Mouse (Mus musculus) embryo, embryonic 10 days (tissue): ENCODE measurements at regions not wholly inside any gene's neighbourhood (a gene's known extent, or its start where the extent isn't known, plus 50 kb on each side); places are given as distances from the start of the nearest gene placed in this dataset.

Experiments
- DNase-seq: peaks from one replicate; pipeline ENCODE4 v3.0.0-alpha.2; 2015; ENCODE audit warnings: low spot score

DNA sequence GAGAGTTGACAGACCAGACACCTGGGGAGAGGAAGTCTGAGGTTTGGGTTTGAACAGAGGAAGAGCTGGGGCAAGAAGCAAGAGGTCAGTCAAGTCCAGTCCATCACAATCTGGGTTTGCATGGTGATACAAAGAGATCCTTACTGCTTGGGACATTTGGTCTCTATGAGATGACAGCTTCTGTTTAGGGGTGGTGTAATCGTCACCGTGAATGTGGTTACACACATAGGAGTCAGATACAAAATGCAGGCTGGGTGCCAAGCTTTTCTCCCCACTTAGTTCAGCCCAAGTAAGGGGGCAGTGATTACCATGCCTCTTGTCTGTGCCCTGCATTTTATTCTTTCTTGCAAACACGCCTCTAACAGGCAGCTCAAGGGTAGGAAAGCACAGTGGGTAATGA is 108.9 kb downstream of the Qrsl1 start:
- no peak for DNase-seq

GRCm38 (mm10) chr10:43794587-43794986 is 107.0 kb downstream of the Qrsl1 start:
- no peak for DNase-seq

GRCm38 (mm10) chr10:43800077-43800476 is 101.5 kb downstream of the Qrsl1 start:
- DNase-seq = no peak

- DNase-seq = no peak
Observed at GRCm38 (mm10) chr10:43815291-43815690, 86.3 kb downstream of the Qrsl1 start.

DNA sequence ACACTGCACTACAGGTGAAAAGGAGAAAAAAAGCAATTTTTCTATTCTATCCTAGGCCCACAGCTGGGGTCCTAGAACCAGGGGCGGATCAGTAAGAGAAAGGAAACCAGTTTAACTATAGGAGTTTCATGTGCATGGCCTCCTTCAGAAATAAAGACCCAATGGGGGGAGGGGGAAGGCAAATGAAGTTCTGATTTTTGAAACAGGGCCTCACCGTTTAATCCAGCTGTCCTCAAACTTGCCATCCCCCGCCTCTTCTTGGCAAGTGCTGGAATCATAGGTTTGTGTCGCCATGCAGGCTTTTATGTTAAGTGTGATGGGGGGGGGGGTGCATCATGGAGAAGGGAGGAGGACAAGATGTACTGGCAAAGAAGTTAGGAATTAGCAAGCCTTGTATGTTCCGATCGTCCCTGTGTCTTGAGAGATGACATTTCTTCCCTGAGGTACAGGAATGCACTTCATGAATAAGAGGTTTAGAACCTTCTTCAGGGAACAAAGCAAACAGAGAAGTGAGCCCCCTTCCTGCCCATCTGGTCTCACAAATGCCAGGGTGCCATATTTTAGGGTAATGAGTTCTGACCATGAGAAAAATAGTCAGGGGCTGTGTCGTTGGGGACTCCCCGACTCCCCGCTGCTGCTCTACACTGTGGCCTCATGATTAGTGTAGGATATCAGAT is 83.9 kb downstream of the Qrsl1 start:
- DNase-seq = no peak

DNA sequence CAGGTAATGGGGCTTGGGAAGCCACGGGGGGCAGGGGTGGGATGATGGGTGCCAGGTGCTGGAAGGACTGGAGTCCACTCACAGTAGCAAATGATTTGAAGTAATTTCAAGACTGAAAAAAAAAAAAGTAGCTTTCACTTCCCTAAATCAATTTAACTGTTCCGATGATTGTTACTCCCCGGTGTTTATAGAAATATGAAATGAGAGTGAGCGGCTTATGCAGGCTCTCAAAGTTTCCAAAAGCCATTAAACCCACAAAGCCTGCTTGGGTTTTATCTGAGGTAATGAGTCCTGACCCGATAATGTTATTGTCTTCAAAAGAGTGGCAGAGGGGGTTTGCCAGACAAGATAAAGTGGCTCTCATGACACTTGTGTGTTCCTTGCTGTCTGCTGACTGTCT is 82.9 kb downstream of the Qrsl1 start:
- DNase-seq = no peak

DNA sequence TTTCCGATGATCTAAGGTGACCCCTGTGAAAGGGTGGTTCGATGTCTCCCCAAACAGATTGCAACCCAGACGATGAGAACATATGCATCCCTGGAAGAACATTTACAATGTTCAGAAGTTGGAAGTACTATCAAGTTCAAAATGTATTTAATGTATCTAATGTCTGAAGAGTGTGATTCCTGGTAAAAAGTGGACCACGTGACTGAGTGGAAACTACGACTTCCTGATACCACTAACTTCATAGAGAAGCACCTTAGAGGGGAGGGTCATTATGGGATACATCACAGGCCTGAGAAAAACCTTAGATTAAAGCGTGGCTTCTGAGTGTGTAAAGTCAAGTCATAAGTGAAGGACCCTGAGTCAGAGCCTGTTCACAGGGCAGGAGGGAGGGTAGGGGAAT is 82.1 kb downstream of the Qrsl1 start:
- no peak for DNase-seq

DNA sequence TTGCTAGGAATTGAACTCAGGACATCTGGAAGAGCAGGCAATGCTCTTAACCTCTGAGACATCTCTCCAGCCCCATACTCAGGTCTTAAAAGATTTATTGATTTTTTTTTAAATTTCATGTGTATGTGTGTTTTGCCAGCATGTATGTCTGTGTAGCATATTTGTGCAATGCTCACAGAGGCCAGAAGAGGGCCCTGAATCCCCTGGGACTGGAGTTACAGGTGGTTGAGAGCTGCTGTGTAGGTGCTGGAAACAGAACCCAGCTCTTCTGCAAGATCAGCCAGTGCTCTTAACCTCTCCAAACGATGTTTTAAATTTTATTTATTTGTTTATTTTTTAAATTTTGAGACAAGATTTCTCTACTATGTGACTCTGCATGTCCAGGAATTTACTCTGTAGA is 78.9 kb downstream of the Qrsl1 start:
- DNase-seq = no peak

- DNase-seq = no peak
Observed at GRCm38 (mm10) chr10:43824009-43824408, 77.5 kb downstream of the Qrsl1 start.
